Mouse (Mus musculus) forelimb bud, embryonic 11.5 days (tissue): ENCODE results near the gene H1f0.
"Not testable (repeated sequence)": the region's sequence is repeated elsewhere in the genome, so short reads cannot be mapped to it uniquely, and the experiment has no call there.

Experiments
- DNase-seq: peaks from one replicate; pipeline ENCODE4 v3.0.0-alpha.2; 2012; ENCODE audit warnings: low read depth, low spot score

Gene H1f0

DNA sequence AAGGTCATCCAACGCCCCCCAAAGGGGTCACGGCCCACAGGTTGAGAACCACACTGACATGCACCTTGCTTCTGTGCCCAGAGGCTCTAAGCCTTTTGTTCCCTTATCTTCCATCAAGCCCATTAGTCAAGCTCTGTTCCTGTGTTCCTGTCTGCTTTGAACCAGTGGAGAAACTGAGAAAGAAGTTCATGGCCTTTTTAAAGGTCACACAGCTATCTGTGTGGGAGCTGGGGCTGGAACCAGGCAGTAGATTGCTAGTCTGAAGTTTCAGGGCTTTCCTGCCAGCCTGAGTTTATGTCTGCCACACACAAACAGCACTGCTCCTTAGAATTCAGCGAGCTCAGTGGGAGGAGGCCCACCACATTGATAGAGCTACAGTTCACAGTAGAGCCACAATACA lies 25.2 kb upstream of the H1f0 start:
- DNase-seq: no peak

- DNase-seq: no peak
Observed at GRCm38 (mm10) chr15:79005581-79005980, 22.7 kb upstream of the H1f0 start.

GRCm38 (mm10) chr15:79006638-79007037 lies 21.6 kb upstream of the H1f0 start:
- DNase-seq: no peak

DNA sequence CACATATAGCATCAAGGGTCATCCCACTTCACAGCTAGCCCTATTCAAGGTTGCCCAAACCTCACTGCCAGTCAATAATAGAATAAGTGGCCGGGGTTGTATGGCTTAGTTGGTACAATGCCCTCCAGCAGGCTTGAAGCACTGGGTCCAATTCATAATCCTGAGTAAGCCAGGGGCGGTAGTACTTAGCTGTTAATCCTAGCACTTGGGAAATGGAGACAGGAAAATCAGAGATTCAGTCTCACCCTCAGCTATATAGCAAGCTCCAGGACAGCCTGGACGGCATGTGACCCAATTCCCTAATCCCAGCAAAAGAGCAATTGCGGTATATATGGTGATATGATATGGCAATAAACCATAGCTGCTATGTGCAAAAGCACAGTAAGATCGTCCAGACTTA lies 21.2 kb upstream of the H1f0 start:
- no peak for DNase-seq

DNA sequence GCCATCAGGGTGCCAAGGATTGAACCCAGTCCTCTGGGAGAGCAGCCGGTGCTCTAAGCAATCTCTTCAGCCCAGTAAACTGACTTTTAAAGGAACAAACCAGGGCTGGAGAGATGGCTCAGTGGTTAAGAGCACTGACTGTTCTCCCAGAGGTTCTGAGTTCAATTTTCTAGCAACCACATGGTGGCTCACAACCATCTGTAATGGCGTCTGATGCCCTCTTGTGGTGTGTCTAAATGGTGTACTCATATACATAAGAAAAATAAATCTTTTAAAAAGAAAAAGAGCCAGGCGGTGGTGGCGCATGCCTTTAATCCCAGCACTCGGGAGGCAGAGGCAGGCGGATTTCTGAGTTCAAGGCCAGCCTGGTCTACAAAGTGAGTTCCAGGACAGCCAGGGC lies 20.4 kb upstream of the H1f0 start:
- not testable (repeated sequence) for DNase-seq

- DNase-seq: no peak
Observed at GRCm38 (mm10) chr15:79009734-79010133, 18.5 kb upstream of the H1f0 start.

DNA sequence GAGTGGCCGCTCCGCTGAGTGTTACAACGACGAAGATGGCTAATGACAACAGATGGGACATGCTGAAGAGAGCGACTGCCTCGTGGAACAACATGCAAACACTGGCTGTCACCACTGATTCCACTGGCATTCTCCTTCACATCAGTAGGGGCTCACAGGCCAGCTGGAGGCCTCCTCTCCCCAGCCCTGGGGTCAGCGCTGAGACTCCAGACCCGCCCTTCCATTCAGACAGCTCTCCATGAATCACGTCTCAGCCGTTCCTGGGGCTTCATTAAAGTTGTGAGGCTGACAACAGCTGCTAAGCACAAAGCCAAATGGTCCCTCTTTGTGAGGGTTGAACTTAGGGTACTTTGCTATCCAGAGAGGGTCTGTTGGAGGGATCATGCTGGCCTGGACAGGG lies 16.7 kb upstream of the H1f0 start:
- no peak for DNase-seq

DNA sequence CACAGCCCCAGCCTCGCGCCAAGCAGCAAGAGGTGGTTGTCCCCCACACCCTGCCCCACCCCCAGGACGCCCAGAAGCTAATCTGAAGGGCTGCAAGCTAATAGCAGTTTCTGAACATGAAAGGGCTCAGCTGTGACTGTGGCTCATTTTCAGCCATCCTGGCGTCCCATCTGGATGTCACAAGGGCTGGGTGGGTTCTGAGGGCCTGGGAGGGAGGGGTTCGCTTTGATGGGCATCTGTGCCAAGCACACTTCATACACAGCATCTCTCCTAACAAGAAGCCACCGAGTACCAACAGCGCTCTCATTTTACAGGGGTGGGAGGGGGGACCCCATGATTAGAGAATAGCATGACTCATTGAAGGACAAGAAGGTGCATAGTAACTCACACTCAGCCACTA lies 14.9 kb upstream of the H1f0 start:
- DNase-seq: no peak

- no peak for DNase-seq
Observed at GRCm38 (mm10) chr15:79018191-79018590, 10.1 kb upstream of the H1f0 start.

- DNase-seq: no peak
Observed at GRCm38 (mm10) chr15:79018886-79019285, 9.4 kb upstream of the H1f0 start.

DNA sequence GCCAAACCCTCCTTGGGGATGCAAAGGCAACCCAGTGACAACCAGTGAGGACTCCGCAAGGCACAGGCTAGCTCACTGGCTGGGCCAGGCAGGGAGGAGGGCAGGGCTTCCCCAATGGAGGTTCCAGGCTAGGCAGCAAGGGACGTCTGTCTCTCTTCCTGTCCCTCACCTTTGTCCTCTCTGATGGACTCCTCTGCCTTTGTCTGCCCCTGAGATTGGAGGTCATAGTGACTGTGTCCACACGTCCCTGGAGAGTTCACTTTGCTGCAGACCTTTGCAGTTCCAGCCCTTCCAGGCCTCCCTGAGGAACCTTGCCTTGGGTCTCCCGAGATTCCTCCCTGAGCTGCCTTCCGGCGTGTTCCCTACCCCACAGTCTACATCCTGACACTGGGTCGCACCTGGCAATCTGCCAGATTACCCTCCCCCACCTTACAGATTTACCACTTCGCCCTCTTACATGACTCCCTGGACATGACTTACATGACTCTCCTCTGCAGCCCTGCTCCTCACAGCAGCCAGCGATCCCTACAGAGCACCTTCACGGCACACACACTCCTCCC lies 5.5 kb upstream of the H1f0 start:
- DNase-seq: no peak

DNA sequence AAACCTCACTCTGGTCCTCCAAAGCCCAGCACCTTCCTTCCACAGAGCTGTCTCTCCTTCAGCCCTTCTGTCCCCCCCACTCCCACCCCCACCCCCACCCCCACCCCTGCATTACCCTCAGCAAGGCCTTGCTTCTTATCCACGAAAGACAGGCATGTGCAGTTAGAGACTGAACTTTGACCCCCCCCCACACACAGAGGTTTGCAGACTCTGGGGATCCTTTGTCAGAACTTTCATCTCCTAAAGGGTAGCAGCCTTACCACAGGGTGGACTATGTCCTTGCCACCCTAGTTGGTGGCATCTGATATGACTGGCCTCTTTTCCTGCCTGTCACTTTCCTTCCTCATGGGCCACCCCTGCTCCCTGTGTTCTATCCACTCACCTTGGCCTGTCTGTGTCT lies 4.9 kb upstream of the H1f0 start:
- DNase-seq: no peak

- no peak for DNase-seq
Observed at GRCm38 (mm10) chr15:79025687-79026308, 2.5 kb upstream of the H1f0 start.

GRCm38 (mm10) chr15:79026511-79027290 lies 1.5 kb upstream of the H1f0 start:
- DNase-seq: no peak

- no peak for DNase-seq
Observed at GRCm38 (mm10) chr15:79027291-79028205, 702 bp upstream of the H1f0 start.

DNA sequence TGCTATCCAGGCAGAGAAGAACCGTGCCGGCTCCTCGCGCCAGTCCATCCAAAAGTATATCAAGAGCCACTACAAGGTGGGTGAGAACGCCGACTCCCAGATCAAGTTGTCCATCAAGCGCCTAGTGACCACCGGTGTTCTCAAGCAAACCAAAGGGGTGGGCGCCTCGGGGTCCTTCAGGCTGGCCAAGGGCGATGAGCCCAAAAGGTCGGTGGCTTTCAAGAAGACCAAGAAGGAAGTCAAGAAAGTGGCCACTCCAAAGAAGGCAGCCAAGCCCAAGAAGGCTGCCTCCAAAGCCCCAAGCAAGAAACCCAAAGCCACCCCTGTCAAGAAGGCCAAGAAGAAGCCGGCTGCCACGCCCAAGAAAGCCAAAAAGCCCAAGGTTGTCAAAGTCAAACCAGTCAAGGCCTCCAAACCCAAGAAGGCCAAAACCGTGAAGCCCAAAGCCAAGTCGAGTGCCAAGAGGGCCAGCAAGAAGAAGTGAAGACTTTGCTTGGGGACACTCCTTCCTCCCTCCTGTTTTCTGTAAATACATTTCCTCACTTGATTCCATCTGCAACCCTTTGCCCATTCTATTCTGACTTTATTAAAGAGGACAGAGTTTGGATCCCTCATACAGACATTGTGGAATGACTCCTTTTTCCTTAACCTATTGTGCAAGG lies 704 bp downstream of the H1f0 start:
- DNase-seq: no peak

GRCm38 (mm10) chr15:79029519-79030241 lies 1.4 kb downstream of the H1f0 start:
- no peak for DNase-seq

DNA sequence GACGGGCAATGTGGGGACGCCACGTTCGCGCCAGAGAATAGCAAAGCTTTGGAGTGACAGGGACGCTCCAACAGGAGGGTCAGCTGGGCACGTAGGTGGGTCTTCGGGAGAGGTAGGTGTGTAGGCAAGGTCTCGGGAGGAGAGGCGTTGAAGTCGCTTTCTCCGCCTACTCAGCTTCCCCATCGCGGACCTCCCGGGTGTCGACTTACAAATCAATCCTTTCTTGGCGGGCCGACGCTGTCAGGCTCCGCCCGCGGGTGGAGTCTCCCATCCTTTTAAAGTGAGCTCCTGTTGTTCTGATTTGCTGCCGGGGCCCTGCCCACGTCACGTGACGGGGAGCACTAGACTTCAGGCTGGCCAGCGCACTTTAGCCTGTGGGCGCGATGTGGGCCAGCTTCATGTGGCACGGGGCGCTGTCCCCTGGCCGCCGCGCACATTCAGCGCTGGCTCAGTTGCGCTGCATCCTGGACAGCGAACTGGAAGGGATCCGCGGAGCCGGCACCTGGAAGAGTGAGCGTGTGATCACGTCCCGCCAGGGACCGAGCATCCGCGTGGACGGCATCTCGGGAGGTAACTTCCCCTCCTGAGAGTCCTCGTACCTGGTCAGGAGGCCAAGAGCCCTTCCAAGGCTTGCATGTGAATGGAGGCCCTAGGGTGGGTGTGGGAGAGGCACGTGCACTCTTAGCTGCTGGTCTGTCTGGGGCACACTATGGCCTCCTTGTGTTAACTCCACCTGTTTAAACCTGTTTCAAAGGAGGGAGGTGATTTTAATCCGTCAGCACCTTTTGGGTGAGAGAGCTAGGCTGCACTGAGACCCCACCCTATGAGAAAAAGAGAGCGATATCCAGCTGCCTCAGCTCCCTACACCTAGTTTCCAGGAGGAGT lies 2.5 kb downstream of the H1f0 start:
- peak; percentile 95 for DNase-seq

DNA sequence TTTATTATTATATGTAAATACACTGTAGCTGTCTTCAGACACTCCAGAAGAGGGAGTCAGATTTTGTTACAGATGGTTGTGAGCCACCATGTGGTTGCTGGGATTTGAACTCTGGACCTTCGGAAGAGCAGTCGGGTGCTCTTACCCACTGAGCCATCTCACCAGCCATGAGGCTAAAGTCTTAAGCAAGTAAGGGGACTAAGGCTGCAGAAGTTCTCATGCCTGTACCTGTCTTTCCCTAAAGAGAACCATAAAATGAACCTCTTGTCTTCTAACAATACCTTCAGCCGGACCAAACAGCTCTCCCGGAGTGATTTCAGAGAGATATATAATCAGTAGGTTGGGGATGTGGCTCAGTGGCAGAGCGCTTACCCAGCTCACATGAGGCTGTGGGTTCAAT lies 3.7 kb downstream of the H1f0 start:
- DNase-seq: not testable (repeated sequence)

GRCm38 (mm10) chr15:79037913-79038328 lies 9.7 kb downstream of the H1f0 start:
- peak; percentile 78 for DNase-seq
